Mouse (Mus musculus): ENCODE results near the gene Kif20b. TPM values are rescaled to one million over a fixed set of nuclear protein-coding genes. Genes with fewer than 3 reads are reported as not detected.

The Kif20b gene
- total RNA-seq (2021), result 1 to 10 TPM; 1.6 to 1.9 TPM

DNA sequence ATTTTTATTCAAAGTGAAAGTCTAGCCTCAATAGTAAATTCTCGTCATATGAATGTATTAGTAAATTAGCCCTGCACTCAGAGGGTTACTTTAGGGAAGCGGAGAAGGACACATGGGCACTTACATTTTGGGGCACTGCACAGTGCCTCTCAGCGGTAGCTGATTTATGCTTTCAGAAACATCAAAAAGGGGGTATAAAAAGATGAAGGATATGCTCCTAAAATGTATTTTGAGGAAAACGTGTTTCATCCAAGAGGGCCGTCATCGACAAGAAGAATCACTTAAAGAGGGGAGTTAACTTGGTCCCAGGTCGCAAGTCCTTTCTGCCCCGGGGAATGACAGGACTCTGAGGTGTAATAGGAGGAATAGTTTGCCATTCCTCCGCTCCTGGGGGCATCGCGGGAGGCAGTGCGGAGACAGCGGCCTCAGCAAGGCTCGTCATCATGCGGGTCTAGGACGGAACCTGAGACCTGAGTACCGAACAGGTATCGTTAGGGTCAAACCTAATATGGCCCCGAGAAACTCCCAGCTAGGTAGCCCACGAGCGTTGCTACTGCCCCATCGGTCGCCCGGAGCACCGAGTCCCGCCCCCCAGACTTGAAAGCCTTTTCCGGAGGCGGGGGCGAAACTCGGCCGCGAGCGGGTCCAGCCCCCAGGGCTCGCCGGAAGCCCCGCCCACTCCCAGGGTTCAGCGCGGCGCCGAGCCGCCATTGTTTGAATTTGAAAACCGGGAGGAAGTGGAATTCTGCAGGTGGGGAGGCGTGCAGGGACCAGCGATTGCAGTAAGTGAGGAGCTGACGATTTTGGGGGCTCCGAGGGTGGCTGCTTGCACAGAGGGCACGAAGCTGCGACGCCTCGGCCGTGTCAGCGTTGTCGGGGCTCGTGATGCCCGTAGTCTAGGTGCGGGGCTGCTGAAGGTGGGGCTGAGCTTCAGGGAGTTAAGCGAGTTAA, at the start of gene Kif20b:
Gene Kif20b, plus strand, starts transcription at position 710 of the 951 bp plus-strand sequence.
- intact Hi-C loops (cut with DNase I), result loop anchor here (2.0 to 10.0 kb wide), 3 partner anchors 43 to 257 kb away; partner anchors contain the start of gene Pank1
- DNase-seq, result peak; percentile 90 to 92

DNA sequence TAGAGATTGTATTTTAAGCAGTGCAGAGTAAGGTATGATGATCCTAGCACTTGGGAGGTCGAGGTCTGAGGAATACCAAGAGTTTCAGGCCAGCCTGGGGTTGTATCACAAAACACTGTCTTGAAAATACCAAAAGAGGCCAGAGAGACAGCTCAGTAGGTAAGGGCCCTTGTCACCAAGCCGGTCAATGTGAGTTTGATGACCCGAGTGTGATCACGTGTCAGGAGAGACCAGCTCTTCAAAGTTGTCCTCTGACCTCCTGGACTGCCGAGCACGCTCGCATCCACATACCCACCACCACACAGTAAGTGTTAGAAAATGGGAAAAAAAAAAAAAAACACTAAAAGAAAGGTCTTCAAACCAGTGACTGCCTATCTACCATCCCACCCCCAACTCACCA, 45.5 kb upstream of the Kif20b start:
- intact Hi-C loops (cut with DNase I), result no loop called here
- DNase-seq, result no peak

GRCm38 (mm10) chr19:34877898-34878602, 44.1 kb upstream of the Kif20b start:
- peak; percentile 79 to 84 for DNase-seq
- intact Hi-C loops (cut with DNase I), result loop anchor here (2.0 kb wide), 2 partner anchors 43 to 51 kb away; no protein-coding TSS in a partner anchor

GRCm38 (mm10) chr19:34878603-34879541, 43.3 kb upstream of the Kif20b start, which contains the start of gene Pank1:
Gene Pank1, minus strand, starts transcription at chr19:34879455.
- intact Hi-C loops (cut with DNase I), result loop anchor here (2.0 kb wide), 2 partner anchors 42 to 52 kb away; no protein-coding TSS in a partner anchor
- peak; percentile 62 to 78 for DNase-seq

GRCm38 (mm10) chr19:34879624-34880023, 42.5 kb upstream of the Kif20b start:
- intact Hi-C loops (cut with DNase I), result loop anchor here (2.0 kb wide), 2 partner anchors 41 to 53 kb away; no protein-coding TSS in a partner anchor
- peak in 1 of 2 experiments; percentile 26 for DNase-seq

DNA sequence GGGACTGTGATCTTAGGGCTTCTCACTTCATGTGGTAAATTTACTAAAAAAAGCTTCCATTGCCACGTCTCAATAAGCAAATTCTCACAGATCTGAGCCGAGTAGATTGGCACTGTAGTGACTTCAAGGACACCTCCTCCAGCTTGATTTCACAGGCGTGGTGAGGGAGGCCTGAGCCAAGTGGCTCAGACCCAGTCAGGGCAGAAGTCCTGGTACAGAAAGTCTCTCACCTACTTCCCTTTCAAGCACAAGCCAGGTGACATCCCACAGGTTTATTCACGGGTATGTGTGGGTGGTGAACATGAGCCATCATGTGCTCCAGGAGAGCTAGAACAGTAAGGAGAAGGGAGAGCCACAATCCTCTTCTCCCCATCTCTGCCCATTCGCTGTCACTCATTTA, 41.0 kb upstream of the Kif20b start:
- intact Hi-C loops (cut with DNase I), result no loop called here
- no peak for DNase-seq

GRCm38 (mm10) chr19:34882443-34882842, 39.7 kb upstream of the Kif20b start:
- DNase-seq, result no peak
- intact Hi-C loops (cut with DNase I), result no loop called here

DNA sequence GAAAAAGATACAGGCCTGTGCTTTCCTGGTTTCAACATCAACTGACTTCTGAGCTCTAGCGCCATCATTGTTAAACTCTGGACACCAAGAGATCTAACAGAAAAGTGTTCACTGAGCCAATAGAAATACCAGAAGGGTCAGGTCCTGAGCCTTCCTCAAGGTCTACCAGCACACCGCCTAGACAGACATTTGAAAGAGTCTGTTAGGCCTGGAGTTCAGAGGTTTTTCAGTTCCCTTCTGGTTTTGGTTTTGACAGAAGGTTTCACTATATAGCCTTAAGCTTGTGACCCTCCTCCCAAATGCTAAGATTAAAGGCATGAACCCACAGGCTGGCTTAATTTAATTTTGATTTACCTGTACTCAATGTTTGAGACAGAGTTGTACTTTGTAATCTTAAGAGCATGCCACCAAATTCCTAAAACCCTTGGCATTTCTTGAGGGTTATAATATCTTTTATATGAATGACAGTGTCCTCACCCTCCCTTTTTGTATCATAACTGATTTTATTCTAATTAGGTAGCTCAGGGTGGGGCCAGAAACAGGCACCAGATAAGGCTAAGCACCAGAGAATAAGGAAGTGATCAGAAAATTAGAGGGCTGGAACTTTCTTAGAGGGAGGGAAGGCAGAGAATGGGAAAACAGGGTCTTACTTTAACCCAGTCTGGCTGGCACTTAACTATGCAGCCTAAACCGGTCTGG, 38.5 kb upstream of the Kif20b start:
- no peak for DNase-seq
- intact Hi-C loops (cut with DNase I), result no loop called here

GRCm38 (mm10) chr19:34886324-34886723, 35.8 kb upstream of the Kif20b start:
- intact Hi-C loops (cut with DNase I), result no loop called here
- no peak for DNase-seq

DNA sequence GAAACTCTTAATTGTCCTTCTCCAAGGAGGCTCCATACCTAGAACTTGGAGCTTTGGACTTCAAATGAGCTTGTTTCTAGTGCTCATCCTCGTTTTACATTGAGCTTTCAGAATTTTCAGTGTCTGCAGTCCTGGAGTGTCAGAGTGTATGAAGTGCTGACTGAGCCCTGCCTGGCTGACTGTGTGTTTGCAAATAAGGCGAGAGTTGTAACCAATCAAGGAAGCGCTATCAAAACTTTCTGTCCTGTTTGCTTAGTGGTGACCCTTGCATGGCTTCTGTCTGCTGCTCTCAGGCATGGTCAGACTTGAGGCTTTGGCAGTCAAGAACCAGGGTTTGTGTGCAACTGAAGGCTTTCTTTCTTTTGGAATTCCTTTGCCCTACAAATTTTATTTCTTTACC, 31.2 kb upstream of the Kif20b start:
- intact Hi-C loops (cut with DNase I), result no loop called here
- DNase-seq, result no peak

GRCm38 (mm10) chr19:34891590-34891989, 30.6 kb upstream of the Kif20b start:
- intact Hi-C loops (cut with DNase I), result no loop called here
- no peak for DNase-seq

- no peak for DNase-seq
- intact Hi-C loops (cut with DNase I), result no loop called here
Observed at GRCm38 (mm10) chr19:34895082-34895481, 27.1 kb upstream of the Kif20b start.

- intact Hi-C loops (cut with DNase I), result no loop called here
- DNase-seq, result no peak
Observed at GRCm38 (mm10) chr19:34897082-34897965, 24.8 kb upstream of the Kif20b start.

- intact Hi-C loops (cut with DNase I), result no loop called here
- DNase-seq, result no peak
Observed at GRCm38 (mm10) chr19:34898941-34899340, 23.2 kb upstream of the Kif20b start.

DNA sequence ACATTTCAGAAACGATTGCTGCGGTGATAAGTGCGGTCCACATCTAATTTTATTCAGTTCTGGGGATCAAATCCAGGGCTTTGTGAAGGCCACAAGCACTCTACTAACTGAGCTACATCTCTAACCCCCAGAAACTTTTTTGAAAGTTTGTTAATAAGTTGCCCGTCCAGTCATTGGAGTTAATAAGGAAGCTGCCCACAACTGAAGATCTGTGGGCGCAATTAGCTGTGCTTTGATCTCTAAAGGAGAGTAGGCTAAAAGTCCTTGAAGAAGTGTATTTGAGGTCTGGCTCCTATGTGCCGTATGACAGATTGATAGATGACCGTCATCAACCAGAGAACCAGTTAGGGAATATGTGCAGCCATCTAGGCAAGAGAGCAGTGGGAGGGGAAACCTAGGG, 20.9 kb upstream of the Kif20b start:
- intact Hi-C loops (cut with DNase I), result no loop called here
- no peak for DNase-seq

DNA sequence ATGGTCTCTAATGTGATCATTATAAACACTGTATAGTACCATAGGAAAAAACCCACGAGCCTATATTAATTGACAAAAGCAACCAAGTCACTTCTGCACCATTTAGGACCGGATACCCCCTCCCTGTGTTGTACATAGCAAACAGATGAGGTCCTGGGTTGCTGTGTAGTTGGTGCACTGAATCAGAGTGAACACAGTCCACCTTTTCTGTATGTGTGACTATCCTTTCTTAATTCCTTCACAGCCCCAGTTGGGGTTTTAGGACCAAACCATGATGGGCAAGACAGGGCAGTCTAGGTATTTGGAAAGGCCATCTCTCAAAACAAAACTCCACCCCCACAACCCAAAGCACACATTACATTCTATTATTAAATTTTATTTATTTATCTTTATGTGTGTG, 20.4 kb upstream of the Kif20b start:
- DNase-seq, result no peak
- intact Hi-C loops (cut with DNase I), result no loop called here

- intact Hi-C loops (cut with DNase I), result no loop called here
- DNase-seq, result no peak
Observed at GRCm38 (mm10) chr19:34904032-34904431, 18.1 kb upstream of the Kif20b start.

- DNase-seq, result no peak
- intact Hi-C loops (cut with DNase I), result no loop called here
Observed at GRCm38 (mm10) chr19:34905424-34905823, 16.7 kb upstream of the Kif20b start.

DNA sequence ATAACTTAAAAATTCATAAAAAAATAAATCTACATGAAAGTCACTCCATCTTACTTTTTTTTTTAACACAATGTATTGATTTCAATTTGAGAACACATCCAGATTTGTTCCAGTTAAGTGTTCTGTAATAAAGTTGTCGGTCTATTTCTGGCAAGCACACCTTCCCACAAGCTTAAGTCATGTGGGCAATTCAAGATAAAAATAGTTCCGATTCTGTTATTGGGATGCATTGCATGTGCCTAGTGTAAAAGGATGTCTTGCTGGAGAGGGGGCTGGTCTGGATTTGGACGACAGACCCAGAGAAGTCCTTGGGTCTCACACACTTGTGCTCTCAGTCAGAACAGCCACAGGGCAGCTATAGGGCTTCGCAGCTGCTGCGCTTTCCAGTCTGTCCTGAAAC, 15.4 kb upstream of the Kif20b start:
- no peak for DNase-seq
- intact Hi-C loops (cut with DNase I), result no loop called here
